Mouse (Mus musculus) urinary bladder, postnatal 36 days (tissue): Measurements from ENCODE around the gene Prl7c1.
"Not testable (repeated sequence)": the region's sequence is repeated elsewhere in the genome, so short reads cannot be mapped to it uniquely, and the experiment has no call there.

ENCODE experiments used
- DNase-seq, 2 experiments: peaks; one replicate each; pipeline ENCODE4 v3.0.0; 2022; ENCODE audit warnings: low spot score in 2 of 2, mixed read lengths in 1 of 2

Gene Prl7c1

GRCm38 (mm10) chr13:27780704-27781103, at the start of gene Prl7c1:
Gene Prl7c1 (minus strand): TSS chr13:27780804.
- not testable (repeated sequence) for DNase-seq

- no peak for DNase-seq
These were observed 22.2 kb upstream of the Prl7c1 start for GRCm38 (mm10) chr13:27802765-27803164.

- DNase-seq, result no peak
These were observed 20.8 kb upstream of the Prl7c1 start, which contains the start of gene Prl2a1 for GRCm38 (mm10) chr13:27801354-27801753. Gene Prl2a1 (plus strand): TSS chr13:27801654.

- no peak for DNase-seq
These were observed 18.7 kb upstream of the Prl7c1 start for GRCm38 (mm10) chr13:27799303-27799702.

GRCm38 (mm10) chr13:27734512-27735186, 46.0 kb downstream of the Prl7c1 start:
- DNase-seq, result no peak

GRCm38 (mm10) chr13:27730286-27730959, 50.2 kb downstream of the Prl7c1 start:
- DNase-seq, result not testable (repeated sequence)

- DNase-seq, result not testable (repeated sequence)
These were observed 55.5 kb downstream of the Prl7c1 start for GRCm38 (mm10) chr13:27725057-27725456.
